Mouse (Mus musculus) thymus, adult 2 months (tissue): ENCODE data around the gene Casz1.

ENCODE experiments used
- CTCF ChIP-seq: fragments of 200-500 bp; IDR thresholded peaks from 2 replicates; pipeline ENCODE4 v1.5.1; 2012; ENCODE audit warnings: mild to moderate bottlenecking, control low read depth, low read length, moderate library complexity, borderline replicate concordance; ENCODE audit not compliant: control insufficient read depth, poor library complexity, insufficient read depth; ENCODE audit errors: extremely low read depth
- POLR2A ChIP-seq: fragments of 200-500 bp; IDR thresholded peaks from 2 replicates; pipeline ENCODE4 v1.6.1; 2012; ENCODE audit warnings: mild to moderate bottlenecking, low read length, control low read depth, moderate library complexity; ENCODE audit not compliant: control insufficient read depth, poor library complexity, insufficient read depth; ENCODE audit errors: extremely low read depth

GRCm38 (mm10) chr4:148878192-148878983 is 74.2 kb downstream of the Casz1 start:
- TF ChIP-seq CTCF (no peak), POLR2A (no peak)
